Mouse (Mus musculus) kidney, adult 2 months (tissue): ENCODE measurements at regions not wholly inside any gene's neighbourhood (a gene's known extent, or its start where the extent isn't known, plus 50 kb on each side); places are given as distances from the start of the nearest gene placed in this dataset.

Source experiments
- DNase-seq: peaks from one replicate; pipeline ENCODE4 v3.0.0; 2021
- H3K27ac ChIP-seq: fragments of 200-500 bp; 2 replicates; pipeline ENCODE4 v1.5.1; 2012; ENCODE audit warnings: low read depth, low read length, control low read depth, inconsistent platforms; ENCODE audit not compliant: insufficient read depth
- H3K27me3 ChIP-seq: fragments of 200-500 bp; replicated peaks from 2 replicates; pipeline ENCODE4 v1.6.1; 2012; ENCODE audit warnings: mild to moderate bottlenecking, moderate library complexity, low read length, inconsistent platforms; ENCODE audit not compliant: control insufficient read depth, insufficient read depth
- H3K36me3 ChIP-seq: fragments of 200-500 bp; 2 replicates; pipeline ENCODE4 v1.6.1; 2012; ENCODE audit warnings: mild to moderate bottlenecking, moderate library complexity, low read length, inconsistent platforms; ENCODE audit not compliant: control insufficient read depth, insufficient read depth
- H3K4me1 ChIP-seq: fragments of 200-500 bp; 2 replicates; pipeline ENCODE4 v1.6.1; 2011; ENCODE audit warnings: low read length; ENCODE audit not compliant: control insufficient read depth, insufficient read depth
- H3K4me3 ChIP-seq: fragments of 200-500 bp; 2 replicates; pipeline ENCODE4 v1.5.1; 2011; ENCODE audit warnings: mild to moderate bottlenecking, low read depth, low read length, control low read depth; ENCODE audit not compliant: insufficient read depth
- CTCF ChIP-seq: fragments of 200-500 bp; conservative IDR thresholded peaks from 2 replicates; pipeline ENCODE4 v1.5.1; 2011; ENCODE audit warnings: low read depth, mild to moderate bottlenecking, control low read depth, low read length, moderate library complexity, mixed read lengths; ENCODE audit not compliant: insufficient read depth, insufficient read length
- POLR2A ChIP-seq: fragments of 200-500 bp; IDR thresholded peaks from one replicate; pipeline ENCODE4 v1.6.1; 2011; ENCODE audit warnings: low read depth, low read length, control low read depth
- WGBS: fragments of 180-500 bp; shearing (Covaris S2); methylation state at CpG from one replicate; pipeline ENCODE4 v1.1.7; 2018; 5-methylcytosine and 5-hydroxymethylcytosine counted together

DNA sequence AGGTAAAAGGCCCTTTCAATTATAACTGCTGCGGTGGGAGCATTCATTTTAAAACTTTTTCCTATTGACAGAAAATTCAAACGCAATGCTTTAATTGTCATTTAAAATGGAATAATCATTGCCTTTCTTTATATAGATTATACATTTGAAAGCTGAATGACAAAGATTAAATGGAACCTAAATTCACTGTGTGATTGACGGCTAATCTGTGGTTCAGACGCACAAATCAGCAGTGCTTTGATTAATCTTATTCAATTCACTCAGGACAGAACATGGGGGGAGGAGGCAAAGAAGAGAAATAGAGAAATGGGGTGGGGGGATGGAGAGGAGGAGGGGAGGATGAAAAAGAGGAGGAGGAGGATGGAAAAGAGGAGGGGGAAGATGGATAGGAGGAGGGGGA, 294.5 kb upstream of the Tram1l1 start:
- Histone ChIP-seq H3K4me1 (no peaks in the 10 kb centered on the region), H3K27ac (no peak overlapping the region), H3K36me3 (no peaks in the 10 kb centered on the region), H3K4me3 (no peak overlapping the region), H3K27me3 (no peaks in the 10 kb centered on the region)
- 89% methylated on average over 4 of the region's 4 CpGs for WGBS
- DNase-seq = no peak
- TF ChIP-seq CTCF (no peak), POLR2A (no peak)

DNA sequence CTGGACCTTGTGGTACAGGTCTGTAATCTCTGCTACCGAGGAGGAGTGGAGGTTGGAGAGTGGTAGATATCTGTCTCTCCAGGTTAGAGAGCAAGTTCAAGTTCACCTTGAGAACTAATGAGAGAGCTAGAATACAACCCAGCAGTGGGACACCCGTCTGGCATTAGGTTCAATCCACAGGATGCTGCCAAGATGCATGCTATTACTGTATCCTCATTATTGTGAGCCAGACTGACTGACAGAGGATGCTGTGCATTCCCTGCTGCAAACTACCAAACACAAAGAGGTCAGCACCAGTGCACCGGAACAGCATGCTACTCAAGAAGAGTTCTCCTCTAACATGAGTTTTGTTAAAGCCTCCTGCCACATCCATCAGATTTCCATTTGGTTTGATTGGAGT, 253.6 kb upstream of the Tram1l1 start:
- TF ChIP-seq POLR2A (no peak), CTCF (no peak)
- 84% methylated on average over 3 of the region's 3 CpGs for WGBS

DNA sequence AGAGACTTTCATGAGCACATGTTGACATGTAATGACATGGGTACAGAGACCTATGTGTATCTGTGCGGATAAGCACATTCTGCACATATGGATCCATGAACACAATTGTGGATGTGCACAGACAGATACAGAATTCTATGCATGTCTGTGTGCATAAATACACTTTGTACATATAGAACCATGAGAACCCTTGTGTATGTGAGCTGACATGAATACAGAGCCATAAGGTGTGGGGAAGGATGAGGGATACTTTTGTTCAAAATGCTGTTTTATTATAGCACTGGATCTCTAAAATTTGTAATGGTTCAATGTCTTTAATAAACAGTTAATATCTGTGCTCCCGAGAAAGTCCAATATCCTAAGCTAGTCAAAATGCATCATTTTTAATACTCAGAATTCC, 253.1 kb upstream of the Tram1l1 start:
- DNase-seq = no peak
- Histone ChIP-seq H3K4me3 (no peak overlapping the region), H3K27me3 (no peaks in the 10 kb centered on the region), H3K4me1 (no peaks in the 10 kb centered on the region), H3K27ac (no peak overlapping the region), H3K36me3 (no peaks in the 10 kb centered on the region)
- WGBS = 87% methylated on average over 2 of the region's 2 CpGs
- TF ChIP-seq POLR2A (no peak), CTCF (no peak)

More for the DNA sequence above, 253.6 kb upstream of the Tram1l1 start:
- Histone ChIP-seq H3K4me1 (no peaks in the 10 kb centered on the region), H3K4me3 (no peak overlapping the region), H3K27ac (no peak overlapping the region), H3K27me3 (no peaks in the 10 kb centered on the region), H3K36me3 (no peaks in the 10 kb centered on the region)
- no peak for DNase-seq

GRCm38 (mm10) chr3:124067971-124068370, 252.7 kb upstream of the Tram1l1 start:
- no peaks in the 10 kb centered on the region for H3K4me1 ChIP-seq
- 67% methylated on average over 1 of the region's 1 CpGs for WGBS
- no peak for DNase-seq

GRCm38 (mm10) chr3:124069182-124069581, 251.5 kb upstream of the Tram1l1 start:
- WGBS = 65% methylated on average over 1 of the region's 1 CpGs

More at GRCm38 (mm10) chr3:124067971-124068370, 252.7 kb upstream of the Tram1l1 start:
- Histone ChIP-seq H3K27me3 (no peaks in the 10 kb centered on the region), H3K4me3 (no peak overlapping the region), H3K27ac (no peak overlapping the region), H3K36me3 (no peaks in the 10 kb centered on the region)
- TF ChIP-seq CTCF = no peak
- TF ChIP-seq POLR2A = no peak

GRCm38 (mm10) chr3:124075974-124076606, 244.6 kb upstream of the Tram1l1 start:
- 67% methylated on average over 6 of the region's 6 CpGs for WGBS
- no peak overlapping the region for H3K4me3 ChIP-seq
- H3K27me3 ChIP-seq = no peaks in the 10 kb centered on the region
- DNase-seq = no peak
- TF ChIP-seq CTCF = no peak
- TF ChIP-seq POLR2A = no peak
- H3K36me3 ChIP-seq = no peaks in the 10 kb centered on the region
- H3K4me1 ChIP-seq = no peaks in the 10 kb centered on the region
- H3K27ac ChIP-seq = no peak overlapping the region

More at GRCm38 (mm10) chr3:124069182-124069581, 251.5 kb upstream of the Tram1l1 start:
- H3K4me3 ChIP-seq = no peak overlapping the region
- H3K36me3 ChIP-seq = no peaks in the 10 kb centered on the region
- no peak for DNase-seq
- no peak for TF ChIP-seq POLR2A
- no peak for TF ChIP-seq CTCF
- H3K27me3 ChIP-seq = no peaks in the 10 kb centered on the region
- no peaks in the 10 kb centered on the region for H3K4me1 ChIP-seq
- no peak overlapping the region for H3K27ac ChIP-seq

- no peaks in the 10 kb centered on the region for H3K27me3 ChIP-seq
- H3K4me3 ChIP-seq = no peak overlapping the region
- H3K4me1 ChIP-seq = no peaks in the 10 kb centered on the region
- WGBS = 37% methylated on average over 9 of the region's 9 CpGs
- H3K27ac ChIP-seq = no peak overlapping the region
- no peaks in the 10 kb centered on the region for H3K36me3 ChIP-seq
- no peak for DNase-seq
- TF ChIP-seq POLR2A (no peak), CTCF (no peak)
Observed at GRCm38 (mm10) chr3:124092404-124093121, 228.1 kb upstream of the Tram1l1 start.
